Mouse (Mus musculus) heart, embryonic 14.5 days (tissue): ENCODE measurements at regions not wholly inside any gene's neighbourhood (a gene's known extent, or its start where the extent isn't known, plus 50 kb on each side); places are given as distances from the start of the nearest gene placed in this dataset.
A peak's percentile ranks its signal among the peaks of the same experiment; 100 is the strongest.

Source experiments
- ATAC-seq: fragments of 200-750 bp; cut with Nextera tagmentation; 2 replicates; pipeline ENCODE4 v1.8.0; 2017; ENCODE audit warnings: low read depth, moderate TSS enrichment; ENCODE audit not compliant: insufficient number of reproducible peaks, insufficient read depth, low FRiP score
- H3K27ac ChIP-seq, 2 experiments: fragments of 200-500 bp in 1 of 2; fragments of 300-500 bp in 1 of 2; sonication (generic) in 1 of 2; replicated peaks in 1 of 2; 2 replicates each; pipeline ENCODE4 v1.5.1; 2012 to 2014; ENCODE audit warnings: low read depth in 2 of 2, low read length in 2 of 2, control low read depth in 1 of 2, mild to moderate bottlenecking in 1 of 2, mixed read lengths in 1 of 2; ENCODE audit not compliant: control insufficient read depth in 1 of 2, insufficient read depth in 1 of 2
- H3K27me3 ChIP-seq: fragments of 300-500 bp; sonication (generic); 2 replicates; pipeline ENCODE4 v1.6.1; 2014; ENCODE audit warnings: mild to moderate bottlenecking, low read length, control low read depth; ENCODE audit not compliant: control insufficient read depth, insufficient read depth
- H3K36me3 ChIP-seq: fragments of 300-500 bp; sonication (generic); 2 replicates; pipeline ENCODE4 v1.6.1; 2014; ENCODE audit warnings: mild to moderate bottlenecking, control low read depth, low read length, mixed read lengths; ENCODE audit not compliant: control insufficient read depth, insufficient read depth
- H3K4me1 ChIP-seq, 2 experiments: fragments of 200-500 bp in 1 of 2; fragments of 300-500 bp in 1 of 2; sonication (generic) in 1 of 2; 2 replicates each; pipeline ENCODE4 v1.6.1; 2012 to 2014; ENCODE audit warnings: low read length in 2 of 2, control low read depth in 1 of 2, mixed read lengths in 1 of 2; ENCODE audit not compliant: control insufficient read depth in 2 of 2, insufficient read depth in 2 of 2
- H3K4me2 ChIP-seq: fragments of 300-500 bp; sonication (generic); 2 replicates; pipeline ENCODE4 v1.6.1; 2014; ENCODE audit warnings: mild to moderate bottlenecking, low read length
- H3K4me3 ChIP-seq, 2 experiments: fragments of 200-500 bp in 1 of 2; fragments of 300-500 bp in 1 of 2; sonication (generic) in 1 of 2; 2 replicates each; pipeline ENCODE4 v1.5.1; 2012 to 2014; ENCODE audit warnings: low read length in 2 of 2, mild to moderate bottlenecking in 2 of 2, control low read depth in 1 of 2, low read depth in 1 of 2, moderate library complexity in 1 of 2; ENCODE audit not compliant: control insufficient read depth in 1 of 2, insufficient read depth in 1 of 2
- H3K9ac ChIP-seq: fragments of 300-500 bp; sonication (generic); 2 replicates; pipeline ENCODE4 v1.6.1; 2014; ENCODE audit warnings: mild to moderate bottlenecking, low read length
- H3K9me3 ChIP-seq: fragments of 300-500 bp; sonication (generic); 2 replicates; pipeline ENCODE4 v1.6.1; 2016; ENCODE audit warnings: low read length, control low read depth; ENCODE audit not compliant: control insufficient read depth
- WGBS: fragments of 180-500 bp; shearing (Covaris S2); extraction: QIAGEN DNeasy Blood & Tissue Kit; methylation state at CpG from one replicate; pipeline ENCODE4 v1.1.7; 2014; 5-methylcytosine and 5-hydroxymethylcytosine counted together

DNA sequence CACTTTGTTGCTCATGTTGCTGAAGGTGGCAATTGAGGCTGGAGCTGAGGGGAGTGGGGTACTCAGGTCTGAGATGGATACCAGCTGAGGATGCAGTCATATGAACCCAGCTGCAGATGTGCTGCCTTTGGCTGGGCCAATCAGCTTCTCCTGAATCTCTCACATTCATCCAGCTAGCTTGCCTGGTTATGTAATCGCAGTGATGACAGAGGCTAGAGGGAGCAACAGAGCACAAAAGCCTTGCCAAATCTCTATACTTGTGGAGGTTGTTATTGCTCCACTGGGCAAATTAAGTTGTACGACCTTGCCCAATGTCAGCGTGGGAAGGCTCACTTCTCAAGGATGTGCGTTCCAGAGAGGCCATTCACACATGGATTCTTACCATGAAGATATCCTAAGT is 179.5 kb downstream of the Icos start:
- no peak for ATAC-seq
- Histone ChIP-seq H3K36me3 (no peaks in the 10 kb centered on the region), H3K9me3 (no peaks in the 10 kb centered on the region), H3K9ac (no peak overlapping the region), H3K4me2 (no peak overlapping the region), H3K27ac (no peak overlapping the region), H3K4me3 (no peak overlapping the region), H3K27me3 (no peaks in the 10 kb centered on the region), H3K4me1 (no peaks in the 10 kb centered on the region)
- WGBS, result 69% methylated on average over 4 of the region's 4 CpGs

DNA sequence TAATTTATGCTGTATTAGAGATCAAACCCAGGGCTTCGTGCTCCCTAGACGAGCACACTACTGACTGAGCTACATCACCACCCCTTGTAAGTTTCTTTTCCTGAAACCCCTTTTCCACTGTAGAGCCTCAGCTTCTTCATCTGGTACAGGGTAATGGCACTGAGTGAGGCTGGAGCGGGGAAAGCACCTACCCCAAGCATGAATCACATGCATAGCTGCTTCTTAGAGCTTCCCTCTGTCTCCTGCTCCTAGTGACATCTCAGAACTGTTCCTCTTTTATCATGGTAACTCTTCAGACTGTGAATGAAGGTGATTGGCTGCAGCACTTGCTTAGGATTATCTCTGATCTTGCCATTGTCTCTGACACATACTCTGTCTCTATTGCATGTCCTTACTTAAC is 182.8 kb downstream of the Icos start:
- Histone ChIP-seq H3K27me3 (no peaks in the 10 kb centered on the region), H3K4me1 (no peaks in the 10 kb centered on the region)

DNA sequence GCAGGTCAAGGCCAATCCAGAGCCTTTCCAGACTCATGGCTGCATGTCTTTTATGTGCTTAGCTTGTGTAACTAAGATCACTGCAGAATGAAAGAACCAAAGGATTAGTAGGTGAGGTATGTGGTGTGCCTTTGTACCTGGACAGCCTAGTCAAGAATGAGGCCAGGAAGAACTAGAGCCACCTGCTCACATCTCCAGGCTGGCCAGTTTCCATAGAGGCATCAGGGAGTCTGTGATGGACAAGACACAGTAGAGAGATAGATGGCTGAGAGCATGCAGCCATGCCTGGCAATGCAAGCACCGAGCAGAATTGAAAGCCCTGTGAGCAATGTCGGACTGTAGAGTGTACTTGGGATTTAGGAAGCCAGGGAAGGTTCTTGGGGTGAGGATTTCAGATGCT is 186.5 kb downstream of the Icos start:
- H3K4me3 ChIP-seq, result no peak overlapping the region
- H3K4me1 ChIP-seq, result no peaks in the 10 kb centered on the region
- WGBS, result 88% methylated on average over 2 of the region's 2 CpGs
- ATAC-seq, result no peak
- no peak overlapping the region for H3K9ac ChIP-seq
- H3K9me3 ChIP-seq, result no peaks in the 10 kb centered on the region
- H3K27ac ChIP-seq, result no peak overlapping the region
- no peaks in the 10 kb centered on the region for H3K27me3 ChIP-seq
- H3K4me2 ChIP-seq, result no peak overlapping the region
- no peaks in the 10 kb centered on the region for H3K36me3 ChIP-seq

More for the DNA sequence above, 182.8 kb downstream of the Icos start:
- Histone ChIP-seq H3K9me3 (no peaks in the 10 kb centered on the region), H3K36me3 (no peaks in the 10 kb centered on the region), H3K9ac (no peak overlapping the region), H3K4me3 (no peak overlapping the region), H3K4me2 (no peak overlapping the region), H3K27ac (no peak overlapping the region)
- no peak for ATAC-seq
- WGBS, result 84% methylated on average over 3 of the region's 3 CpGs

DNA sequence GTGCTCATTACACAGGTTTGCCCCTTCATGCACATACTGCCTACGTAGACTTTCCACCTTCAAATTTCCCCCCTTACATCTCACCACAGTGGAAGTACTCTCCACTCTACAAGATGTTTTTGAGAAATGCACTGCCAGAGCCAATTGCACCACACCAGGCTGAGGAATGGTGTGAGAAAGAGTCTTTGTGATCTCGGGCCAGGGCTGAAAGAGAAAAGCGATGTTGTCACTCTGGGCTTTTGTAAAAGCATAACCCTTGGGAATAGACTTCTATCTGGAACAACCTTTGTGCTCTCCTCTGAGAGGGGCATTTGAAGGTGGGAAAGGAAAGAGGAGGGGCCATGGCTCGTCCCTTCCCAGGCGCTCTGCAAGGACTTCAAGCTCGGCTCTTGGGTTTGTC is 194.2 kb downstream of the Icos start:
- WGBS, result 62% methylated on average over 6 of the region's 6 CpGs
- Histone ChIP-seq H3K9me3 (no peaks in the 10 kb centered on the region), H3K27ac (no peak overlapping the region), H3K4me3 (no peak overlapping the region), H3K4me2 (no peak overlapping the region), H3K4me1 (no peaks in the 10 kb centered on the region), H3K27me3 (no peaks in the 10 kb centered on the region), H3K9ac (no peak overlapping the region), H3K36me3 (no peaks in the 10 kb centered on the region)
- ATAC-seq, result no peak

DNA sequence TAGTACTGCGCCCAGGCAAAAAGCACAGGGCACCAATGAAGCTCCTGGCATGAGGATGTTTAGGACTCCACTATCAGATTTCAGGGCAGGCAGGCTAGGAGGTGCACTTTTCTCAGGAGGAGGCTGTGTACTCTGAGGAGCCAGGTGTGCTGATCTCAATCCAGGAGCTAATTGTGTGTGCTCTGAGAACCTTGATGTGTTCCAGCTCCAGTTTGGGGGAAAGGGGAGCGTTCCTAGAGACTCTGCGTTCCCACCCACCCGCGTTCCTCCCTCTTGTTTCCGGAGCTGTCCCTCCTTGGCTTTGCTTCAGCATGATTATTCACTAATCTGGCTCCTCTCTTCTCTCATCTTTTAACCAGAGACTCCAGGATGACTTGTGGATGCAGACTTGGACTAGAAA is 195.2 kb downstream of the Icos start:
- H3K36me3 ChIP-seq, result no peaks in the 10 kb centered on the region
- no peak for ATAC-seq
- H3K9me3 ChIP-seq, result no peaks in the 10 kb centered on the region
- no peak overlapping the region for H3K9ac ChIP-seq
- no peaks in the 10 kb centered on the region for H3K4me1 ChIP-seq
- no peaks in the 10 kb centered on the region for H3K27me3 ChIP-seq
- H3K27ac ChIP-seq, result no peak overlapping the region
- 76% methylated on average over 6 of the region's 6 CpGs for WGBS
- H3K4me2 ChIP-seq, result no peak overlapping the region
- no peak overlapping the region for H3K4me3 ChIP-seq

DNA sequence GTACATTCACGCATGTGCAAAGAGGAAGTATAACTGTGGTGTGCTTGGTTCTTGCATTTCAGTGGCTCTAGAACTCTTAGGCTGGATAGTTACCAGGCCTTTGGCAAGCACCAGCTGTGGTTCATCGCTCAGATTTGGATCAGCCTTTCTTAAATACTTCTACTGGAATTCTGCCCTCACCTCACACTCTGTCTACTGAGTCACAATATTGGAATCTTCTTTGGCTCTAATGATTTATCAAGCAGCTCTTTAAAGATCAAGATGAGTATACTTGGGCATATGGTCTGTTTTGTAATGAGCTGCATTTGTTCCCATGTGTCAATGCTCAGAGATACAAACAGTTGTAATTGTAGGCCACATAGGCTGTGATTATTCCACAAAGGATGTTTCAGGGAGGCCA is 197.5 kb downstream of the Icos start:
- Histone ChIP-seq H3K27ac (no peak overlapping the region), H3K9ac (no peak overlapping the region), H3K4me2 (no peak overlapping the region), H3K27me3 (no peaks in the 10 kb centered on the region), H3K4me3 (no peak overlapping the region), H3K4me1 (no peaks in the 10 kb centered on the region), H3K36me3 (no peaks in the 10 kb centered on the region), H3K9me3 (no peaks in the 10 kb centered on the region)
- WGBS, result 88% methylated on average over 2 of the region's 2 CpGs
- no peak for ATAC-seq

DNA sequence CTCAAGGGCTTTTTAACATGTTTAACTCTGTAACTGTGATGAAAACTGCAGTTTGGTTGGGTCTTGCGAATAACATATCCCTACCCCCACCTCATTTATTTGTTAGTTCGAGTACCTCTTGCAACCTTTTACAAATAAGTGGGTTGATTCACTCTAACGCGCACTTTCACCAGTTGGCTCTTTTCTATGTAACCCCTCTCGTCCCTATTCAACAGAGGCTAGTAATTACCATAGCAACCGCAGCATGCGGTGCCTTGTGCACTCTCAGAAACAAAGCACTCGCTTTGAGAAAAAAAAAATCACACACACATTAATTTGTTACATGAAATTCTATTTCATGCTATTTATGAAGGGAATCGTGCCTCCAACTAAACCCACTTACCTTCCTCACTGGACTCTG is 201.7 kb downstream of the Icos start:
- Histone ChIP-seq H3K4me1 (peaks cover 0 to 6% of the 10 kb centered on the region in 2 experiments; a peak in 3 of 4 replicates), H3K27ac (no peak overlapping the region), H3K9me3 (no peaks in the 10 kb centered on the region), H3K36me3 (no peaks in the 10 kb centered on the region), H3K9ac (no peak overlapping the region), H3K27me3 (no peaks in the 10 kb centered on the region), H3K4me2 (no peak overlapping the region), H3K4me3 (no peak overlapping the region)
- ATAC-seq, result no peak
- 79% methylated on average over 9 of the region's 9 CpGs for WGBS

DNA sequence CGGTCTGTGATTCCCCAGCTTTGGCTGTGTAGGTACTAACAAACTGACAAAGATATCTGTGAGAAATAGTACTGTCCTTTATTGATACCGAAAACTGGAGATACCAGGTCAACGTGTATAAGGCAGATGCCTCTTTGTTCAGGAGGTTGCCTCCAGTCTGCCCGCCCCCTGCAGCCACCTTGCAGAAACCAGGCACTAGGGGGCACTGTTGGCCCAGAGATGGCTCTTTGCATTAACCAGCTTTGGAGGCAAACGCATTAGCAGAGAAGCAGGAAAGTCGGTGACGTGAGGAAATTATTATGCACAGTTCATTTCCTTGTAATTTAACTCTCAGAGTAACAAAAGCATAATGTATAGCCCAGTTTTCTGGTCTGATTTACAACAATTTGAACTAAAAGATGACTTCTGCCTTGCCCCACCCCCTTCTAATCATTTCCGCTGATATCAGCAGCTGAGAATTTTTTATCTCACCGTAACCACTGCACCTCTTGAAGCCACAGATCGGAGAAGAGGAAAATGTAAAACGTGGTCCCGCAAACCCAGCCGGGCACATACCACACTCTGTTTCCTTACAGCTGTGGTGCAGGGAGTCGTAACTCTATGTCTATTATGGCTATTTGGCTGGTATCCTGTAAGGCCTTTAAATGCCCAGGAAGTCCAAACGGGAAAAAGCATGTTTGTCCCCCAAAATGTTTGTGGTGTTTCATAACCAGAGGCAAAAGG is 203.5 kb downstream of the Icos start:
- H3K4me2 ChIP-seq, result peak overlapping the region; percentile 81
- H3K27ac ChIP-seq, result 0 out of 4 replicates have a peak overlapping the region, but pooled peaks of 1 of the 2 experiments have one; percentile 33
- no peaks in the 10 kb centered on the region for H3K9me3 ChIP-seq
- no peaks in the 10 kb centered on the region for H3K36me3 ChIP-seq
- H3K27me3 ChIP-seq, result no peaks in the 10 kb centered on the region
- peak overlapping the region; percentile 24 to 26 for H3K4me3 ChIP-seq
- peaks cover 0 to 6% of the 10 kb centered on the region in 2 experiments; a peak in 3 of 4 replicates for H3K4me1 ChIP-seq
- H3K9ac ChIP-seq, result peak overlapping the region; percentile 62
- 11% methylated on average over 15 of the region's 15 CpGs for WGBS
- ATAC-seq, result no peak
